Mouse (Mus musculus) embryonic facial prominence, embryonic 11.5 days (tissue): ENCODE measurements around the gene Gm29797. TPM values are rescaled to one million over a fixed set of nuclear protein-coding genes. Genes with fewer than 3 reads are reported as not detected.
A peak's percentile ranks its signal among the peaks of the same experiment; 100 is the strongest.

Experiments used
- ATAC-seq: fragments of 200-750 bp; cut with Nextera tagmentation; replicated peaks from 2 replicates; pipeline ENCODE4 v1.8.0; 2017; ENCODE audit warnings: low read depth; ENCODE audit not compliant: insufficient number of reproducible peaks, low FRiP score, low TSS enrichment
- DNase-seq: peaks from one replicate; pipeline ENCODE4 v3.0.0-alpha.2; 2015; ENCODE audit warnings: low spot score
- H3K27ac ChIP-seq: fragments of 300-500 bp; sonication (generic); replicated peaks from 2 replicates; pipeline ENCODE4 v1.5.1; 2014; ENCODE audit warnings: mild to moderate bottlenecking, low read depth, low read length, control low read depth
- H3K27me3 ChIP-seq: fragments of 300-500 bp; sonication (generic); 2 replicates; pipeline ENCODE4 v1.6.1; 2014; ENCODE audit warnings: mild to moderate bottlenecking, low read length, moderate library complexity, mixed read lengths; ENCODE audit not compliant: control insufficient read depth, insufficient read depth
- H3K36me3 ChIP-seq: fragments of 300-500 bp; sonication (generic); replicated peaks from 2 replicates; pipeline ENCODE4 v1.6.1; 2014; ENCODE audit warnings: low read depth, mild to moderate bottlenecking, low read length, moderate library complexity, mixed read lengths; ENCODE audit not compliant: control insufficient read depth, insufficient read depth
- H3K4me1 ChIP-seq: fragments of 300-500 bp; sonication (generic); 2 replicates; pipeline ENCODE4 v1.6.1; 2014; ENCODE audit warnings: low read length, mixed read lengths; ENCODE audit not compliant: control insufficient read depth, insufficient read depth
- H3K4me2 ChIP-seq: fragments of 300-500 bp; sonication (generic); 2 replicates; pipeline ENCODE4 v1.6.1; 2014; ENCODE audit warnings: low read depth, mild to moderate bottlenecking, control low read depth, low read length, moderate library complexity
- H3K4me3 ChIP-seq: fragments of 300-500 bp; sonication (generic); 2 replicates; pipeline ENCODE4 v1.5.1; 2014; ENCODE audit warnings: low read depth, low read length, control low read depth
- H3K9ac ChIP-seq: fragments of 300-500 bp; sonication (generic); replicated peaks from 2 replicates; pipeline ENCODE4 v1.6.1; 2014; ENCODE audit warnings: mild to moderate bottlenecking, control low read depth, low read length
- H3K9me3 ChIP-seq: fragments of 300-500 bp; sonication (generic); replicated peaks from 2 replicates; pipeline ENCODE4 v1.6.1; 2016; ENCODE audit warnings: mild to moderate bottlenecking, low read length, inconsistent platforms, mixed read lengths; ENCODE audit not compliant: control insufficient read depth
- WGBS: fragments of 180-500 bp; shearing (Covaris S2); extraction: QIAGEN DNeasy Blood & Tissue Kit; methylation state at CpG from one replicate; pipeline ENCODE4 v1.1.7; 2014; 5-methylcytosine and 5-hydroxymethylcytosine counted together
- polyA plus RNA-seq: library from polyadenylated mRNA; unstranded; fragments of >200 nt; fragmentation: Nextera tagmentation; extraction: Ambion mirVana; gene quantifications from 2 replicates; pipeline ENCODE4 v1.2.1, GENCODE M21; 2014

Gm29797 gene
- polyA plus RNA-seq, 1 experiment from 2014 or later = 0.29 TPM

- ATAC-seq = peak; percentile 80
- Histone ChIP-seq H3K4me3 (peak within 1 kb of the TSS; percentile 70), H3K9ac (peak within 1 kb of the TSS; percentile 89), H3K27ac (peak within 1 kb of the TSS; percentile 41; the same call in 1 of the 2 replicates), H3K27me3 (no peaks in the 10 kb centered on the region), H3K4me1 (no peaks in the 10 kb centered on the region; the same call in 1 of the 2 replicates), H3K36me3 (no peaks in the 10 kb centered on the region), H3K9me3 (no peaks in the 10 kb centered on the region), H3K4me2 (peak within 1 kb of the TSS; percentile 92)
- peak; percentile 81 for DNase-seq
- WGBS = under 1% methylated on average over 75 of the region's 75 CpGs
Observed at GRCm38 (mm10) chr2:181693339-181694280, 36.8 kb downstream of the Gm29797 start, which contains the start of gene Rgs19. Gene Rgs19, minus strand, starts transcription at chr2:181693977.

GRCm38 (mm10) chr2:181694581-181694980, 37.7 kb downstream of the Gm29797 start:
- no peak overlapping the region for H3K27ac ChIP-seq
- no peak overlapping the region for H3K4me2 ChIP-seq
- WGBS = 85% methylated on average over 3 of the region's 3 CpGs
- DNase-seq (no peak), ATAC-seq (no peak)
- no peaks in the 10 kb centered on the region for H3K36me3 ChIP-seq
- H3K4me3 ChIP-seq = no peak overlapping the region
- H3K9me3 ChIP-seq = no peaks in the 10 kb centered on the region
- no peaks in the 10 kb centered on the region; the same call in 1 of the 2 replicates for H3K4me1 ChIP-seq
- H3K9ac ChIP-seq = no peak overlapping the region
- H3K27me3 ChIP-seq = no peaks in the 10 kb centered on the region

GRCm38 (mm10) chr2:181695776-181696175, 38.9 kb downstream of the Gm29797 start:
- ATAC-seq (no peak), DNase-seq (no peak)
- WGBS = 71% methylated on average over 1 of the region's 1 CpGs
- Histone ChIP-seq H3K36me3 (no peaks in the 10 kb centered on the region), H3K27me3 (no peaks in the 10 kb centered on the region), H3K4me2 (no peak overlapping the region), H3K9ac (no peak overlapping the region), H3K4me3 (no peak overlapping the region), H3K9me3 (no peaks in the 10 kb centered on the region), H3K27ac (no peak overlapping the region), H3K4me1 (no peaks in the 10 kb centered on the region; the same call in 1 of the 2 replicates)

GRCm38 (mm10) chr2:181696801-181697420, 40.1 kb downstream of the Gm29797 start:
- H3K4me3 ChIP-seq = no peak overlapping the region
- H3K4me1 ChIP-seq = no peaks in the 10 kb centered on the region
- no peak for DNase-seq
- no peak for ATAC-seq
- 74% methylated on average over 33 of the region's 33 CpGs for WGBS
- no peak overlapping the region for H3K9ac ChIP-seq
- no peak overlapping the region for H3K27ac ChIP-seq
- H3K9me3 ChIP-seq = no peaks in the 10 kb centered on the region
- H3K27me3 ChIP-seq = no peaks in the 10 kb centered on the region
- H3K36me3 ChIP-seq = no peaks in the 10 kb centered on the region
- H3K4me2 ChIP-seq = no peak overlapping the region

GRCm38 (mm10) chr2:181698241-181698640, 41.4 kb downstream of the Gm29797 start, which contains the start of gene Lkaaear1:
Gene Lkaaear1, minus strand, starts transcription at chr2:181698442.
- no peak for DNase-seq
- Histone ChIP-seq H3K36me3 (no peaks in the 10 kb centered on the region), H3K4me3 (no peak within 1 kb of the TSS)

GRCm38 (mm10) chr2:181706668-181707067, 49.8 kb downstream of the Gm29797 start:
- Histone ChIP-seq H3K4me2 (no peak overlapping the region), H3K27ac (no peak overlapping the region), H3K4me3 (no peak overlapping the region), H3K27me3 (no peaks in the 10 kb centered on the region), H3K9ac (no peak overlapping the region), H3K9me3 (no peaks in the 10 kb centered on the region), H3K36me3 (no peaks in the 10 kb centered on the region), H3K4me1 (no peaks in the 10 kb centered on the region)
- ATAC-seq = no peak
- DNase-seq = no peak
- 45% methylated on average over 4 of the region's 4 CpGs for WGBS

More at GRCm38 (mm10) chr2:181698241-181698640, 41.4 kb downstream of the Gm29797 start, which contains the start of gene Lkaaear1:
- Histone ChIP-seq H3K4me2 (no peak within 1 kb of the TSS), H3K4me1 (no peaks in the 10 kb centered on the region), H3K27me3 (no peaks in the 10 kb centered on the region), H3K27ac (no peak within 1 kb of the TSS), H3K9ac (no peak within 1 kb of the TSS), H3K9me3 (no peaks in the 10 kb centered on the region)
- ATAC-seq = no peak
- 49% methylated on average over 5 of the region's 5 CpGs for WGBS
